Mouse (Mus musculus) olfactory bulb, adult 2 months (tissue): Measurements from ENCODE around the gene Olfr683.

Experiments used
- CTCF ChIP-seq: fragments of 200-500 bp; IDR thresholded peaks from 2 replicates; pipeline ENCODE4 v1.5.1; 2012; ENCODE audit warnings: low read depth, mild to moderate bottlenecking, low read length, moderate library complexity; ENCODE audit not compliant: insufficient read depth
- POLR2A ChIP-seq: fragments of 200-500 bp; IDR thresholded peaks from 2 replicates; pipeline ENCODE4 v1.6.1; 2012; ENCODE audit warnings: mild to moderate bottlenecking, low read depth, low read length, moderate library complexity; ENCODE audit not compliant: insufficient read depth

DNA sequence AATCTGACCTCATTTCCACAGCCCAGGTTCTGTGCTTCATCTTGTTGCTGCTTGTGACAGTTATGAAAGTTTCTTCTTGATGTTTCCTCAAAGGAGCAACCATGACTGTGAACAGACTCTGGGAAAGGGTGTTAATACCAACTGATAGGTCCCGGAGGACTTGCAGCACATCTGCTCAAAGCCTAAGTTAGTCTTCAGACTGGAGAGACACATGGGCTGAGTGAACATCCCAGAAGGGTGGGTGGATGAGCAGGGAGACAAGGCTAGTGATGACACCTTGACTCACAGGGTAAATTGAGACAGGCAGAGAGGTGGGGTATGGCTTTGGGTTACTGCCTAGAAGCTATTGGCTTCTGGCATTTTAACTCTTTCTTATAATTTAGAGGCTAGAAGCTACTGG is 39.1 kb upstream of the Olfr683 start, which contains the start of gene Olfr685:
- TF ChIP-seq CTCF (no peak), POLR2A (no peak)
